Mouse (Mus musculus): ENCODE measurements around the gene Zc3hc1. TPM values are rescaled to one million over a fixed set of nuclear protein-coding genes. Genes with fewer than 3 reads are reported as not detected.

Gene Zc3hc1
- total and polyA plus RNA-seq, 2 experiments from 2014 or later = 43.2 to 61.9 TPM

GRCm38 (mm10) chr6:30359762-30360509 lies 30.9 kb downstream of the Zc3hc1 start:
- Histone ChIP-seq H3K9ac (replicated peaks; ENCODE audit: low read length, poor library complexity, severe bottlenecking) (no peak overlapping the region), H3K9me3 (ENCODE audit: low read length) (no peaks in the 10 kb centered on the region), H3K4me1 (ENCODE audit: insufficient read depth, low read length) (no peaks in the 10 kb centered on the region), H3K4me2 (ENCODE audit: low read depth, low read length, poor library complexity, severe bottlenecking) (no peak overlapping the region), H3K4me3 (ENCODE audit: low read depth, low read length) (no peak overlapping the region), H3K27ac (ENCODE audit: low read depth, low read length) (no peak overlapping the region), H3K36me3 (ENCODE audit: insufficient read depth, low read length) (peaks cover 8% of the 10 kb centered on the region), H3K27me3 (ENCODE audit: insufficient read depth, low read length) (no peaks in the 10 kb centered on the region)
- ATAC-seq (ENCODE audit: low FRiP score) (no peak), DNase-seq (ENCODE audit: low spot score) (no peak)
- WGBS = 73% methylated on average over 12 of the region's 12 CpGs
- no peak for TF ChIP-seq CTCF (IDR thresholded peaks at IDR 0.05)

- Histone ChIP-seq H3K9ac (replicated peaks; ENCODE audit: low read length, poor library complexity, severe bottlenecking) (no peak overlapping the region), H3K27ac (ENCODE audit: low read depth, low read length) (no peak overlapping the region), H3K4me2 (ENCODE audit: low read depth, low read length, poor library complexity, severe bottlenecking) (no peak overlapping the region), H3K27me3 (ENCODE audit: insufficient read depth, low read length) (no peaks in the 10 kb centered on the region), H3K4me3 (ENCODE audit: low read depth, low read length) (no peak overlapping the region), H3K4me1 (ENCODE audit: insufficient read depth, low read length) (no peaks in the 10 kb centered on the region), H3K9me3 (ENCODE audit: low read length) (no peaks in the 10 kb centered on the region), H3K36me3 (ENCODE audit: insufficient read depth, low read length) (no peaks in the 10 kb centered on the region)
- DNase-seq (ENCODE audit: low spot score) = peak; percentile 88
- peak; percentile 96 for TF ChIP-seq CTCF (IDR thresholded peaks at IDR 0.05)
- WGBS = 20% methylated on average over 9 of the region's 9 CpGs
- ATAC-seq (ENCODE audit: low FRiP score) = peak; percentile 69; the same call in 1 of the 2 replicates
Observed at GRCm38 (mm10) chr6:30357561-30358177, 33.2 kb downstream of the Zc3hc1 start.

GRCm38 (mm10) chr6:30356680-30357079 lies 34.1 kb downstream of the Zc3hc1 start:
- Histone ChIP-seq H3K27me3 (ENCODE audit: insufficient read depth, low read length) (no peaks in the 10 kb centered on the region), H3K27ac (ENCODE audit: low read depth, low read length) (no peak overlapping the region), H3K4me3 (ENCODE audit: low read depth, low read length) (no peak overlapping the region), H3K36me3 (ENCODE audit: insufficient read depth, low read length) (no peaks in the 10 kb centered on the region), H3K9ac (replicated peaks; ENCODE audit: low read length, poor library complexity, severe bottlenecking) (no peak overlapping the region), H3K4me1 (ENCODE audit: insufficient read depth, low read length) (no peaks in the 10 kb centered on the region), H3K4me2 (ENCODE audit: low read depth, low read length, poor library complexity, severe bottlenecking) (no peak overlapping the region), H3K9me3 (ENCODE audit: low read length) (no peaks in the 10 kb centered on the region)
- TF ChIP-seq CTCF (IDR thresholded peaks at IDR 0.05) = no peak
- DNase-seq (ENCODE audit: low spot score) (no peak), ATAC-seq (ENCODE audit: low FRiP score) (no peak)
- 86% methylated on average over 12 of the region's 12 CpGs for WGBS

GRCm38 (mm10) chr6:30356161-30356560 lies 34.7 kb downstream of the Zc3hc1 start:
- no peak overlapping the region for H3K27ac ChIP-seq (ENCODE audit: low read depth, low read length)
- no peak for TF ChIP-seq CTCF (IDR thresholded peaks at IDR 0.05)
- DNase-seq (ENCODE audit: low spot score) (no peak), ATAC-seq (ENCODE audit: low FRiP score) (no peak)
- H3K4me3 ChIP-seq (ENCODE audit: low read depth, low read length) = no peak overlapping the region
- no peaks in the 10 kb centered on the region for H3K4me1 ChIP-seq (ENCODE audit: insufficient read depth, low read length)
- no peaks in the 10 kb centered on the region for H3K27me3 ChIP-seq (ENCODE audit: insufficient read depth, low read length)
- WGBS = 77% methylated on average over 5 of the region's 5 CpGs
- H3K9me3 ChIP-seq (ENCODE audit: low read length) = no peaks in the 10 kb centered on the region
- H3K36me3 ChIP-seq (ENCODE audit: insufficient read depth, low read length) = no peaks in the 10 kb centered on the region
- H3K4me2 ChIP-seq (ENCODE audit: low read depth, low read length, poor library complexity, severe bottlenecking) = no peak overlapping the region
- no peak overlapping the region for H3K9ac ChIP-seq (replicated peaks; ENCODE audit: low read length, poor library complexity, severe bottlenecking)

GRCm38 (mm10) chr6:30355701-30356100 lies 35.1 kb downstream of the Zc3hc1 start:
- ATAC-seq (ENCODE audit: low FRiP score) (no peak), DNase-seq (ENCODE audit: low spot score) (no peak)
- Histone ChIP-seq H3K27me3 (ENCODE audit: insufficient read depth, low read length) (no peaks in the 10 kb centered on the region), H3K9ac (replicated peaks; ENCODE audit: low read length, poor library complexity, severe bottlenecking) (no peak overlapping the region), H3K27ac (ENCODE audit: low read depth, low read length) (no peak overlapping the region), H3K4me1 (ENCODE audit: insufficient read depth, low read length) (no peaks in the 10 kb centered on the region), H3K4me2 (ENCODE audit: low read depth, low read length, poor library complexity, severe bottlenecking) (no peak overlapping the region), H3K9me3 (ENCODE audit: low read length) (no peaks in the 10 kb centered on the region), H3K36me3 (ENCODE audit: insufficient read depth, low read length) (no peaks in the 10 kb centered on the region), H3K4me3 (ENCODE audit: low read depth, low read length) (no peak overlapping the region)
- no peak for TF ChIP-seq CTCF (IDR thresholded peaks at IDR 0.05)
- WGBS = 87% methylated on average over 8 of the region's 8 CpGs

GRCm38 (mm10) chr6:30354760-30355159 lies 36.1 kb downstream of the Zc3hc1 start:
- DNase-seq (ENCODE audit: low spot score) (no peak), ATAC-seq (ENCODE audit: low FRiP score) (no peak)
- H3K27ac ChIP-seq (ENCODE audit: low read depth, low read length) = no peak overlapping the region
- H3K4me2 ChIP-seq (ENCODE audit: low read depth, low read length, poor library complexity, severe bottlenecking) = no peak overlapping the region
- H3K4me1 ChIP-seq (ENCODE audit: insufficient read depth, low read length) = no peaks in the 10 kb centered on the region
- no peak for TF ChIP-seq CTCF (IDR thresholded peaks at IDR 0.05)
- whole genome bisulfite sequencing = 60% methylated on average over 5 of the region's 5 CpGs
- H3K9ac ChIP-seq (replicated peaks; ENCODE audit: low read length, poor library complexity, severe bottlenecking) = no peak overlapping the region
- no peaks in the 10 kb centered on the region for H3K9me3 ChIP-seq (ENCODE audit: low read length)
- H3K4me3 ChIP-seq (ENCODE audit: low read depth, low read length) = no peak overlapping the region
- no peaks in the 10 kb centered on the region for H3K27me3 ChIP-seq (ENCODE audit: insufficient read depth, low read length)
- H3K36me3 ChIP-seq (ENCODE audit: insufficient read depth, low read length) = no peaks in the 10 kb centered on the region

Measured in midbrain, postnatal 0 days (tissue).